Mouse (Mus musculus) kidney, adult 9 months (tissue): ENCODE data around the gene Snx1.

Experiments
- DNase-seq: peaks from one replicate; pipeline ENCODE4 v3.0.0; 2022

Snx1 gene

GRCm38 (mm10) chr9:66042331-66042730, 84.1 kb downstream of the Snx1 start:
- DNase-seq = no peak

- no peak for DNase-seq
Measured at GRCm38 (mm10) chr9:66040801-66041200, 85.6 kb downstream of the Snx1 start.

GRCm38 (mm10) chr9:66039290-66039689, 87.1 kb downstream of the Snx1 start:
- DNase-seq = no peak

- no peak for DNase-seq
Measured at GRCm38 (mm10) chr9:66038581-66038980, 87.8 kb downstream of the Snx1 start.
